Mouse (Mus musculus): ENCODE measurements around the gene Lgr5.

Lgr5 gene

DNA sequence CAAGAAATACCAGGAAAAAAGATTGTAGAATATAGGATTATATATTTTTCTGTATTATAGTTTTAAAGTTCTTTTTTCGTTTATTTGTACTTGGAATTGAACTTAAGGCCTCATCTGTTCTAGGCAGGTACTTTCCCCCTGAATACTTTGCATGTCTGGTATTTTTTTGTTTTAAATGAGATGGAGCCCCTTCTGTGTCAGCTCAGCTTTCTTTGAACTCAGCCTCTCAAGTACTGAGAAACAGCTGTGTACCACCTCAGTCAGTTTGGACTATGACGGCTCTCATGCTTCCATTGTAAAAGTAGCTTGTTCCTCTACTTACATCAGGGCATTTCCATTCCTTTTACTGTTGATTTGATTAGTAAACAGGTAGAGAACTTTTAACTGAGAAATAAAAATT is 174.1 kb downstream of the Lgr5 start:
- DNase-seq = no peak

DNA sequence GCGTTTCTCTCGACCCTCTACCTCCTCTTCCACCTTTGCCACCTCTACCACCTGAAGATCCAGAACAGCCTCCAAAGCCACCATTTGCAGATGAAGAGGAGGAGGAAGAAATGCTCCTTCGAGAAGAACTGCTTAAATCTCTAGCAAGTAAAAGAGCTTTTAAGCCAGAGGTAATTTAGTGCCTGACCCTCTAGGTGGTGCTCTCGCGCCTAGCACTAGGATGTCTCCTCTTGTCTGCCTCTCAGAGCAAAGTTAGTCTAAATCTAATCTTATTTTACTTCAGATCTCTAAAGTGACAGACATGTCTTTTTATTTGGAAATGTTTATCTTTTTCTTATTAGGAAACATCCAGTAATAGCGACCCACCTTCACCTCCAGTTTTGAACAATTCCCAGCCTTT is 181.2 kb downstream of the Lgr5 start:
- peak; percentile 18 for DNase-seq

Data from layer of hippocampus, adult 9-11 months (tissue).